Mouse (Mus musculus) cerebellum, postnatal 14 days (tissue): ENCODE measurements around the gene Zfyve28.

Experiments used
- DNase-seq, 2 experiments: peaks; one replicate each; pipeline ENCODE4 v3.0.0; 2021; ENCODE audit warnings: mixed read lengths in 2 of 2

The Zfyve28 gene

DNA sequence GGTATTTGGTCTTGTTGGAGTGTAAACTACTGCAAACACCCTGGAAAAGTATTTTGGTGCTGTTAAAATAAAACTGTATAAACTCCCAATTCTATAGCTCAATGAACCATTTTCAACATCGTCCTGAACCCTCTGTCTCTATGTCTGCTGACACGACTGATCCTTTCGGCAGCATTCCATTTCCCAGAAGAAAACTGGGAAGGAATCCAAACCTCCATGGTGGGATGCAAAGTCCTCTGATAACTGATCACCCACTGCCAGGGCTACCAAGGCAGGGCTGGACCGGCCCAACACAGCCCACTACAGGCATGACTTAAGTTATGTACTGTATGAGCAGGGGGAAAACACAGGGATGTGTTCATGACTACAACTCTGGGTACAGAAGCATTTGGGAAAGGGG is 86.2 kb downstream of the Zfyve28 start:
- DNase-seq, result peak in 1 of 2 experiments; percentile 59

DNA sequence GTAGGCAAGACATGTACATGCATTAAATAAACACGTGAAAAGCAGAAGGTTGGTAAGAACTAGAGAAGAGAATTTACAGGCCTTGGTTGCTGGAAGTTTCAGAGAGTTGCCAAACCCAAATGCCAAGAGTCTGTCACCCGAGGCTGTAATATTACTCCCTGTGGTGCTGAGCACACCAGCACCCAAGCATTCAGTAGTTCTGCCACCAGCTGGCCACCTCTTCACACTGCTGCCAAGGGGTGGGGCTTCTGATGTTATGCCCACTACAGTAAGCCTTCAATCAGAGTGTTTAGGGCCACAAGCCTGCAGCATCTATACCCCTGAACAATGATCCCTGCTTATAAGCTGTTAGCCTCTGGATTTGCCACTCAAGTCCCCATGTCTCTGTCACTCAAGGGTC is 86.9 kb downstream of the Zfyve28 start:
- DNase-seq, result no peak

DNA sequence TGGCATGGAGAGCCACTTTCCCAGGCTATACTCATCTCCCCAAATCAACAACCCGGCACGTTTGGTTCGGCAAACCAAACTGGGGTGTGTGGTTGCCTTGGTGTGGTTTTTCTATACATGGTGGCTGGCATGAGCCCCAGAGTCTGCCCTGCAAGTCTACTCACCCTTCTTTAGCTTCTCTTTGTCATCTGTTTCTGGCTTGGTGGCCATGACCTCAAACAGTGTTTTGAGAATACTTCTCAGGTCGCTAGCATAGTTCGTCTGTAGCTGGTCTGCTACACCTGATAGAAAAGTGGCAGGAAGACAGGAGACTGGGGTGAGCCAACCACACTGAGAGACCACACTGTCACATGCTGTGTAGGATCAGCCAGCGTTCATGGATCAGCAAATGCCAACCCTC is 89.6 kb downstream of the Zfyve28 start:
- DNase-seq, result no peak

DNA sequence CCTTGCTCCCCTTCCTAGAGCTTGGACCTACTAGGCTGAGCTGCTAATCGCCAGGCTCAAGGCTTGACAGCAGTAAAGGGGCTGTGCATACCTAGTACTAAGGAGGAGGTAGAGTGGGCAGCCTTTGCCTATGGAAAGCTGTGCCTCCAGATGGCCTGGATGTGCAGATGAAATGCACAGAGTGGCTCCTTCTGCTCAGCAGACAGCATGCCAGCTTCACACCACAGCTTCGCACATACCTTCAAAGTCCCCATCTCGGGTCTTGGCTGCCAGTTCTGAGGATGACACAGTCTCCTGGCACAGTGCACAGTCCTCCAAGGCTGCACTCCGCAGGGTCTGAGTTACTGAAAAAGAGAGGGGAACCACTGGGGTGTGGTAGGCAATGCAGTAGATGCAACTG is 91.0 kb downstream of the Zfyve28 start:
- DNase-seq, result peak; percentile 73

DNA sequence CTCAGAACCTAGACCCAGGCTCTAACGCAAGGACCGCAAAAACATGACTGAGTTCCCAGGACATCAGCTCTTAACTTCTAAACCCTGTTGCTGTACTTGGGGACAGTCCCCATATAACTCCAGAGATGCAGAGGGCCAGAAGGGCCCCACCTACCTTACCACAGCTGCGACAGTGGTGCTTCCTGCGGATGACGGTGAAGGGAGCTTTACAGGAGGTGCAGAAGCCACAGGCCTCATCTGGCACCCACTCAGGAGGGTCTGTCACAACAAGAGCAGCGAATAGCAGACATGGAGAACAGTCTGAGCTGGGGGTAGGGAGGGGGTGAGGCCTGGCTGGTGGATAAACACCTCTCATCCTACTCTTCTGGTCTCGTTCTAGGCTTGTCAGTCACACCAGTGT is 91.8 kb downstream of the Zfyve28 start:
- no peak for DNase-seq

DNA sequence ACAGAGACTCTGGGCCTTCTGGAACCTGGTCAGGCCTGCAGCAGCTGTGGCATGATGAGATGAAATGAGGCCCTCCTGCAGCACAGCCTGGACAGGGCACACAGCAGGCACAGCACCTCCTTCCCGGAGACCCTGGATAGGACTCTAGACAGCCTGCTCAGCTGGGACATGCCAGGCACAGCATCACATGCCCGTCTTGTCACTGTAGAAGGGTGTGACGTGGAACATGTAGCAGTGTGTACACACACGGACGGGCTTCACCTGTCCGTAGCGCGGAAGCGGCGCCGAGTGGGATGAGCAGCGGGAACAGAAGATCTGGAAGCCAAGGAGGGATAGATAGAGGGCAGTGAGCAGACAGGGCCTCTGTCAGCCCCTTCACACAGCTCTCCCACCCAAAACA is 92.5 kb downstream of the Zfyve28 start:
- peak in 1 of 2 experiments; percentile 6 for DNase-seq

DNA sequence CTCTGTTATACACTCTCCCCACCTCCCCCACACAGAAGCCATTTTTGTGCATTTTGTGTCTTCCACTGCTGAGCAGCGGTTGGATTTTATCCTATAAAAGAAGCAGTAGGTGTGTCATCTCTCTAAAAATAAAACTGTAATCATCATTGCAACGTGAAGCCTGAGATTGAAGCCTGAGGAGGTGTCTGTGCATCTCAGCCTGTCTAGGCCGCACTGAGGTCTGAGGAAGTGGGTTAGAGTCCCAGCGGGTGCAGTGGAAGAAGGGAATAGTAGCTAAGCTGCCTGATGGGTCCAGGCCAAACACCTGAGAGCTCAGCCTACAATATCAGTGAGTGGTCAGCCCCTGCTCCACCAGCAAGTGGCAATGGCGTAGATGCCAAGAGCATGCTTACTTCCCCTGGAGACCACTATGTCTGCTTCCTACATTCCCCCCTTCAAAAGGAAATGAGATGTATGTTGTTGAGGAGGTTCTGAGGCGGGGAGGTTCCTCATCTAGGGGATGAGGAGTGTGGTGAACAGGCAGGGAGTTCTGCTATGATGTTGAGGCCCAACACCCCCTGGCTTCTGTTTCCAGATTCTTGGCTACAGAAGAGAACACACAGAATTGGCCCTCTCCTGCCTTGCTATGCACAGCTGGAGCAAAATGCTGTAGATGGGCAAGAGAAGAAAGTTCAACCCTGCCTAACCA is 93.1 kb downstream of the Zfyve28 start:
- DNase-seq, result no peak

DNA sequence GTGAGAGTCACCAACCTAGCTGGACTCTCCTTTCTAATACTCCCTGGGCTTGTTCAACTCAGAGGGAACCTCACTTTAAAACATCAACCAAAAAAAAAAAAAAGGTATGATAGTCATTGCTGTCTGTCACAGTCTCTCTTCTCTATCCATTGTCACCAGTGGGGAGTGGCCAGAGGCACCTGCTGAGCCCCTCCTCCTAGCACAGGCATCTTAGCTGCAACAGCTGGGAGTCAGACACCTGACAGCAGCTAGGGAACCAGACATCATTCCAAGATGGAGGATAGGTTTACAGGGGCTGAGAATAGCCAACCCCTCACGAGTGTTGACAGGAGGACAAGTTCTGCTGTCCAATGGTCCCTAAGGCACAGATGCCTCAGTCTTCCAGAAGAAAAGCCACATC is 93.8 kb downstream of the Zfyve28 start:
- no peak for DNase-seq

DNA sequence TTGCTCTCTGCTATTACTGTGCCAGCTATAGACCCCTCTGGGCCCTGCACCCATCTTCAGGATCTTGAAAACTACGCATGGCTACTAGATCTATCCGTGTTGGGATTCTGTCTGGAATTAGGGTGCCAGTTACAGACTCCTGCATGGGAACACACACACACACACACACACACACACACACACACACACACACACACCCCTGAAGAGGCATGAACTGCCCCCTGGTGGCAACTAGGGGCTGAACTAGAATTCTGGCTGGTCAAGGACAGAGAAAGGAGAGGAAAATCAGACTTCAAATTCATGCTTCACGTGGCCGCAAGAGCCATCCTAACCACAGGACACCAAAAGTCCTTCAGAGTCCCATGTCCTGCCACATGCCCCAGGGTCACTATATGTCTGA is 96.4 kb downstream of the Zfyve28 start:
- DNase-seq, result peak in 1 of 2 experiments; percentile 60

DNA sequence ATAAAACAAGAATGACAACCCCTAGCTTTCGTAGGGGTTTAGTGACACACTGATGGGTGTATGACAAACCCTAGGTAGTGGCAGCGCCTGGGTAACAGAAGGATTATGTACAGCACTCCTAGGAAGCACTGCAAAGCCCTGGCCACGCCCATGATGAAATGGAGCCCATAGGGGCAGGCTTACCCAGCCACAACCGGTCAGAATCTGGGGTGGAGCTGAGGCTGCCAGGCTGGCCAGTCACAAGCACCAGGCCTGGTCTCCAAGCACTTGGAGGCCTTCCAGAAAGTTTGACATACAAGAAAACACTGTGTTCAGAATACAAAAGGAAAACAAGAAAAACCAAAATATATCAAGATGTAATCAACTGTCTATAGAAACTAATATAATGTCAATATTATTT is 97.2 kb downstream of the Zfyve28 start:
- DNase-seq, result peak in 1 of 2 experiments; percentile 62

DNA sequence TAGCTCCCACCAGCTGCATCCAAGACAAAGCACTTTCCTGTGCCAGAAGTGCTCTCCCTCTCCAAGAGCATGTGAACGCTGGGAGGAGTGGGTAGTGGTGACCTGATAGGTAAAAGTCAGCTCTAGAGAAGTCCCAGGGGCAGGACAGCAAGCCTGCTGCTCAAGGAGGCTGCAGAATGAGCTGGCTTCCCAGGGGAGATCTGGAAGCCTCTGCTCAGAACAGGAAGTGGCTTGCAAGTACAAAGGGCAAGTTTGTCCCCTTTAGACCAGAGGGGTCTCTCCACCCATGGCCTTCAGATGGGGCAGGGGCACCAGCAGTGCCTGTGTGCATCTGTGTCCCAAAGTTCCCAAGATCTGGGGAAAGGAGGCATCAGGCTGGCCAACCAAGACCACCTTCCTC is 98.7 kb downstream of the Zfyve28 start:
- DNase-seq, result peak in 1 of 2 experiments; percentile 15

DNA sequence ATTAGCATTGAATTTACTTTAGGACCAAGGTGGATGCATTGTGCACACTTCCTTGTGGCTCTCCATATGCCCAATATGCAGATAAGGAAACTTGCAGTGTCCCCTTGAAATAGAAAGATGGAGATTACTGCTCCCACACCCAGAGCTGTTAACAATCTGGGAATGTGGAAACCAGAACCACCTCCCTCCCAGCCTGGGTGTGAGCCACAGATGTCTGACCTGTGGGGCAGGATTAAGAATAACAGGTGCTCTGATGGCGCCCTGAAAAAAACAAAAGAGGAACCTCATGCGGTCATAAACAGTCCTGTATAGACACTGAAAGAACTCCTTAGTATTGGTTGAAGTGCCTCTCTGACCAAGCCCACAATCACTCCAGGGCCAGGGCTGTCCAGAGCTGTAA is 99.4 kb downstream of the Zfyve28 start:
- peak in 1 of 2 experiments; percentile 17 for DNase-seq

DNA sequence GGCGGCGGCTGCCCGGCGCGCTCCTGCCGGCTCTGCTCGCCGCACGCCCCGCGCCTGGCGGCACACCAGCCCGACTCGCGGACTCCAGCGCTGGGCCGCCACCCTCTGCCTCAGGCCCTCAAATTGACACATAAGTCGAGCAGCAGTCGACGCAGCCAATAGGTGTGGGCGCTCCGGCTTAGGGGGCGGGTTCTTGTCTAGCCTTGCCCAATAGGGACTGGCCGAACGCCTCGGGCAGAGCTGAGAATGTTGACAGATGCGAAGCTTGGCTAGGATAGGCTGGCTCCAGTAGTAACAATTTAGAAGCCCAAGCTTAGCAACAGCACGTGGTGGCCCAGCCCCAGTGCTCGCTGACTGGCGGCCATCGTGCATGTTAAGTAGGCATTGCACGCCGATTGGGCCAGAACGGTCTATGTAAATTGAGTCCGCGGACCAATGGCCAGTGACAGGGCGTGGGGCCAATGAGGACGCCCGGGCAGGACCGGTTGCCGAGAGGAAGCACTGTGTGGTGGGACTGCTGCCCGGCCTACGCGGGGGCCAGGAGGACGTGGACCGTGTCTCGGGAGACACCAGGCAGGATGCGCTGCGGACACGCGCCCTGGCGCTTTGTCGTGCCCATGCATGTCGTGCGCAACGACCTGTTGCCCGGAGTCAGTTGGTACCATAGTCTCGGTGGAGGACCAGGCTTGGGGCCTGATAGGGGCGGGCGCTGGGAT is 100.5 kb downstream of the Zfyve28 start, which contains the start of gene Mxd4:
Gene Mxd4, minus strand, starts transcription at position 120 of the 716 bp plus-strand sequence.
- peak; percentile 100 for DNase-seq

DNA sequence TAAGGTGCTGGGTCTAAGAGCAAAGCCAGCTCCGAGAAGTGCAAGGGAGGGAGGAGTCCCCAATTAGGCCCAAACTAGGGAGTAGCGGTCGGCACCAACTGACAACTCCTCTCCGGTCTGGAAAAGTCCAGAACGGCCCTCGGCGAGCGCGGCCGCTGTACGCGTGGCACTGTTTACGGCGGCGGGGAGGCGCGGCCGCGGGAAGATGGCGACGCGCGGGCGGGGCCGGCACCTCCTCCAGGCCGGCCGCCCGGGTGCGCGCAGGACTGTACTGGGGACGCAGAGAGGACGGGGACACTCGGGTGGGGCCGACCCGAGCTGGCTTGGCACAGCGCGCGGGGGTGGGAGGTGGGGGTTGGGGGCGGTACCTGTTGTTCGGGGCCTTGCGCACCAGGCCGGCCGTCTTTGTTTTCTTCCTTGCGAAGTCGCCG is 101.3 kb downstream of the Zfyve28 start:
- DNase-seq, result peak; percentile 66 to 67

DNA sequence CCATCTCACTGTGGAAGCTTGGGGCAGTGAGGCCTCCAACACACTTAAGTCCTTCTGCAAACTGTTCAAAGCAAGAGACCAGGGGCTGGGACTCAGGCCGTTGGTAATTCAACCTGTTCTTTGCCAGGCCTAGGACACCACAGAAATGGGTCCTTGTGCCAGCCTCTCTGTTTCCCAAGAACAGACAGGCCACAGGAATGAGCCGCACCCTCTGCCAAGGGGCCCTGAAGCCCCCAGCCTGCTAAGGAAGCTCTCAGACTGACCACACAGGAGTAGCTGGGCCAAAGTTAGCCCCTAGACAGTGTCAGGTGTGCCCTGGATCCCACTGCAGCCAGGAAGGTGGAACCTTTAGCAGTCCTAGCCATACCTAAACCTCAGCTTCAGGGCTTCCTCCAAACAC is 101.9 kb downstream of the Zfyve28 start:
- peak in 1 of 2 experiments; percentile 22 for DNase-seq

DNA sequence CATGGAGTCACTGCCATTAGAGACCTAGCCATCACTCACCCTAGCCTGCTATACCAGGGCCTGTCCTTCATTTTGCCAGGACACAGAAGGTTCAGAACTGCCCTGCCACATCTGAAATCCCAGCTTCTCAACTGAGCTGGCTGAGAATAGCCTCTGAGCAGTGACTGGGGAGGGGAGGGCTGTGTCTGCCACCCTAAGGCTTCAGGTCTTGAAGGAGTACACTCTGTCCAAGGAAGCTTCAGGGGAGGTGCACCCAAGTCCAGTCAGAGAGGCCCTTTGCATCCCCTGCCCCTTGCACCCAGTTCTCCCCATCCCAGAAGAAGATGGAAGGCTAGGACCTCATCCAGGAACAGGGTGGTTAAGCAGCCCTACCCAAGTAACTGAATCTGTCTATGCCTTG is 102.5 kb downstream of the Zfyve28 start:
- DNase-seq, result no peak

DNA sequence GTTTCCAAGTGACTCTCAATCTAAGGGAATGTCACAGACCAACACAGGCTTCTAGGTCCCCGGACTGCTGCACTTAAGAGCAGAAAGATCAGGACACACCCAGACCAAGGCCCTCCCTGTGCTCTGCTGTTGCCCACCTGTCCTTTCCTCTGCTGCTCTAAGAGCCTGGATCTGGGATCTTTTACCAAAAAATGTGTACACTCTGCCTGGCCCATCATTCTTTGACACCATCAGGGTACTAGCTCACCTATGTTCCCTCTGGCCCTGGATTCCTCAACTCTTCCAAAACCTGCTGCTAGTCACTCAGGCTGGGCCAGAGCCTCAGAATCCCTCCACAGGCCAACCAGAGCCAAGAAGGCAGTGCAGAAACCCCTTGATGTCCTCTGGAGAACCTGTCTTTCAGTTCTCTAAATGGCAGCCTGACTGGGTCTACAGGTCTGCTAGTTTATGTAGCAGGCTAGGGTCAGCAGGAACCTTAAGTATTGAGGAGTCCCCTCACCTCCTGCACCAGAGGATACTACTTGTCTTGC is 103.1 kb downstream of the Zfyve28 start:
- DNase-seq, result peak; percentile 9 to 16

DNA sequence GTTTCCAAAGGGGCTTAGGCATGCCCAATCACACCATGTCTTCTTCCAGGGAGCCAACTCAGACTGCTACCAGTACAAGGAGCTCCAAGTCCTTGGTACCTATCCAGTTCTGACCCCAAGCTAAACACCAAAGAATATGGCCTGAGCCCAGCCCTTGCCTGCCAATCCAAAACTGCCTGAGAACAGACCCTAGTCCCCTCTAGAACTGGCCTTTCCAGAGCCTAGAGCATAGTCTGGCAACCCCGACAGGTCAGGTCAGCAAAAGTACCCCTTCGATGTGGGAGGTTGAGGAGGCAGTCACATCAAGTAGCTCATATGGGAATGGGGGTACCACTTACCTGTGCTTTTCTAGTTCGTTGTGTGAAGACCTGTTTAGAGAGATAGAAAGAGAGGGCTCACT is 104.3 kb downstream of the Zfyve28 start:
- peak; percentile 9 to 31 for DNase-seq

DNA sequence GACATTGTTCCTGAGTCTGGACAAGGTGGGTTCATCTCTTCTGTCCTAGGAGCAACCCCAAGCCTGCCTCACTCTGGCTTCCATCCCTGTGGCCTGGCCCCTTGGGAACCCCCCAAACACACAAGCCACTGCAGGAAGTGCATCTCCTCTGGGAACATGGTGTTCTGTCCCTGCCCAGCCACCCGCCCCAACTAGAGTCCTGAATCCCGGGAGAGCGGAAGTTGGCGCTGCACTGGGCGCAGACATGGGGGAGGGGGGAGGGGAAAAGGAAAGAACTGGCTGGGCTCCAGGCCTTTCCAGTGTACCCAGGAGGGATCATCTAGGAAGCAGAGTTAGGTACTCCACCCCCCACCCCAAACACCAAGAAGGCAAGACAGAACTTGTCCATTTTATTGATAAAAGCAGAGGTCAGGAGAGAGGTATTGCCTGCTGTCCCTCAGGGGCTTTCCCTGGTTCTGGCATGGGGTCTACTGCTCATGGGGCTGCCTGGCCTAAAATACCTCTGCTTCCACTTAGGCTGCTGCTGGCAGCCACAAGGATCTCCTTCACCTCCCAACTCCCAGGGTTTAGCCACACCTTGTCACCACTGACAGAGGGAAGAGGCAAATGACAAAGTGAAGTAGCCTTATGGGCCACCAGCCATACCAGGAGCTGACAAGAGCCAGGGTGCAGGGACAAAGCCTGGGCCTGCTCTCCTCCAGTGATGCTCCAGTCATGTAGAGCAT is 104.9 kb downstream of the Zfyve28 start:
- DNase-seq, result peak; percentile 30 to 35

DNA sequence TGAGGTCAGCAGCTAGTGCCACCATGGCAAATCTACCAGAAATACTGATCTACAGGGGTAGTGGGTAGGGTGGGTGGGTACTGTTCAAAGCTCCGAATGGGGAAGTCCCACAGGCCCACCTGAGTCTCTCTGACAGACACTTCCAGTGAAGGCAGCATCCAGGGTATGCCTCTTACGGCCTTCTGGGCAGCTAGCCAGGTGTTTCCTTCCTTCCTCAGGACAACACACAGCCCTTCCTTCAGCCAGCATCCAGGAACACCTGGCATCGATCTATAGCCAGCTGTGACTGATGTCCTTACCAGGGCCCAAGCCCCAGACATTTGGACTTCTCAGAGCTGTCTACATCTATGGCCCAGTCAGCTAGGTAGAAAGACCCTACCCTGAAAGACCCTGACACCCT is 105.8 kb downstream of the Zfyve28 start:
- DNase-seq, result peak; percentile 32 to 47

DNA sequence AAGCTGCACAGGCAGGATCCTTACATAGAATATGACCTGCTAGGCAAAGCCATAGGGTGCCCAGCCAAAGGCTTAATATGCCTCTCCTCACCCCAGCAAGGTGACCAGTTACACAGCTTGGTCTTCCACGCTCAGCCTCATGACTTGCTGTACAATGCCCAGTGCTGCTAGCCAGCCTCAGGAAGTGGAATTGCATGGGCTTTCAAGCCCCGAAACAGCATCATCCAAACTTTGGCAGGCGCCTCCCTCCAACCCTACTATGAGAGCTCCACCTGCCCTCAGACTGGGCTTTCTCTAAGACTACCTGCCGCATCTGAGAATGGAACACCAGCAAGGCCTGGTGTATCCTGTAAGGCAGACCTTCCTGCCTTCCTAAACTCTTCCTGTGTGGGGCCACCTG is 110.4 kb downstream of the Zfyve28 start:
- peak; percentile 4 for DNase-seq

DNA sequence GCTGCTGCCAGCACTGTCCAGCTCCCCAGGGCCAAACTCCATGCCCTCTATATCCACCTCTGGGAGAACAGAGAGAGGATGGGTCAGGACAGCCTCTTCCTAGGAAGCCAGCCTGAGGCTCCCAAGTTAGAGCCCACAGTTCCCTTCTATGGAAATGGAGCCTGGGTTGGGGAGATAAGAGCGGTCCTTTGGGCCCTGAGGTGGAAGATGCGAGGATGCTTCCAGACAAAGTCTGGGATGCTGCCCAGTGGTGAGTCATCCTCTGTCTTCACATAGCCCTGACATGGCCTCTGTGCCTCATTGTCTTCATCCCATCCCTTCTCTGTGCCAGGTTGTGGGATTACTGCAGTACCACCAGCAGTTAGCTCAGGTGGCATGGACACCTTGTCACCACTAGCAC is 111.2 kb downstream of the Zfyve28 start:
- DNase-seq, result peak in 1 of 2 experiments; percentile 35

DNA sequence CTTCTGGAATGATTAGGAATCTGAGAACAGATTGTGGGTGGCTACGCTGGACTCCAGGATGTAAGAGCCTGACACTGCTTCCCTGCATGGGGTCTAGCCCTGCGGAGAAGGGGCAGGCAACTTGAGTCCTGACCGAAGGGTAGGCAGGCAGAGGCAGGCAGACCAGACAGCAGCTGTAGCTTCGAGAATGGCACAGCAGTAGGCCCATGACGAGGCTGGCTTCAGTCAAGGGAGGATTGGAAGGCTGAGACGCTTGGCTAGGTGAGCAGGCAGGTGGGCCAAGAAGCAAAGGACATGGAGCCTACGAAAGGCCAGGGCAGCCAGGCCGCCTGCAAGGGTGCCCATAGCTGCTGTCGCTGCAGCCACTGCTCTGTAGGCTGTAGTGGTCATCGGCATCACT is 111.6 kb downstream of the Zfyve28 start:
- peak; percentile 27 to 33 for DNase-seq

DNA sequence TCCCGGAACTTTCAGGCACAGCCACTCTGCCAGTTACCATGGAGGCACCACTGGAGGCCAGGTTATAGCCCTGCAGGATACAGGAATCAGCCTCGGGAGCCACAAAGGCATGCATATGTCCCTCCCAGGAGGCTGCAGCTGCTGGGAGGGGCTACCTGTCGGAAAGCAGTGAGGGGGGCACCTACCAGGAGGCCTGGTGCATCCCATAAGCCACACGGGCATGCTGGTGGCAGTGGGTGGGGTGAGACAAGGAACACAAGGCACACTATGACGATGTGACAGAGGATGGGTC is 112.9 kb downstream of the Zfyve28 start:
- no peak for DNase-seq
